Mouse (Mus musculus) neural tube, embryonic 10.5 days (tissue): ENCODE results near the gene March10.
A peak's percentile ranks its signal among the peaks of the same experiment; 100 is the strongest.

ENCODE experiments used
- DNase-seq: peaks from one replicate; pipeline ENCODE4 v3.0.0-alpha.2; 2017; ENCODE audit warnings: low spot score; ENCODE audit errors: extremely low spot score

The March10 gene

DNA sequence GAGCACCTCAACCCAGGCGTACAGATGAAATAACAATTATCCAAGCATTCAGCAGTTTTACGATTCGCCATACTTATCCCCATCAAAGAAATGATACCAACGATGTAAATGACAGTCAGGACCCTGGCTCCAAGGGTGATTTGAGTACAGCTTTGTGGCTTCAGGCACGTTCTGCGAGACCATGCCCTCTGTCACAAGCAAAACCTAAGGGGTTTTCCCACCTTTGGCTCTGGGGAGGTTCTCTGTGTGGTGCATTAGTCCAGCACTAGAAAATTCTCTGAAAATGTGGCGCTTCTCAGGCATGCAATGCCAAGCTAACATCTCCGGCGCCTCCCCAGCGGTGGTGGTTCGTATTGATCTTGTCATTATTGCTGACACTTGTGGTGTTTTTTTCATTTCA lies 47.1 kb downstream of the March10 start:
- DNase-seq: no peak

GRCm38 (mm10) chr11:105407846-105408441 lies 48.6 kb downstream of the March10 start:
- no peak for DNase-seq

GRCm38 (mm10) chr11:105402355-105402754 lies 54.2 kb downstream of the March10 start:
- no peak for DNase-seq

GRCm38 (mm10) chr11:105390290-105390689 lies 66.2 kb downstream of the March10 start:
- no peak for DNase-seq

DNA sequence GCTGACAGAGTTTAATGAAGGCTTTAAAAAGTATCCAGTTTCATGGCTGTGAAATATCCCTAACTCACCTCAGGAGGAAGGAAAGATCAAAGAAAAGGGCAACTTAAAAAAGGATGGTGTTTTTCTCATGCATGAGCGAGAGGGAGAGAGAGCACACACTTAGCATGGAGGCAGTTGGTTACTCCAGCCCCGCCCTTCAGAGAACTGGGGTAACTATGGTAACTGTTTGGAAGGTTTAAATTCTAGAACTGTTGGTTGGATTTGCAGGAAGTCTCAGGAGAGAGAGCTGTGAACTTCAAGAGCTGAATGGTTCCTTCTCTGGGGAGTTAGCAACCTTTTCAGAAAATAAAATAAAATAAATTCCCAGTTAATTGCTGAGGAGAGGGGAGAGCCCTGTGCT lies 67.9 kb downstream of the March10 start:
- DNase-seq: no peak

- DNase-seq: no peak
Measured at GRCm38 (mm10) chr11:105385266-105385665, 71.3 kb downstream of the March10 start.

- DNase-seq: no peak
Measured at GRCm38 (mm10) chr11:105375821-105376235, 80.7 kb downstream of the March10 start.

GRCm38 (mm10) chr11:105374526-105375175 lies 81.9 kb downstream of the March10 start:
- no peak for DNase-seq

DNA sequence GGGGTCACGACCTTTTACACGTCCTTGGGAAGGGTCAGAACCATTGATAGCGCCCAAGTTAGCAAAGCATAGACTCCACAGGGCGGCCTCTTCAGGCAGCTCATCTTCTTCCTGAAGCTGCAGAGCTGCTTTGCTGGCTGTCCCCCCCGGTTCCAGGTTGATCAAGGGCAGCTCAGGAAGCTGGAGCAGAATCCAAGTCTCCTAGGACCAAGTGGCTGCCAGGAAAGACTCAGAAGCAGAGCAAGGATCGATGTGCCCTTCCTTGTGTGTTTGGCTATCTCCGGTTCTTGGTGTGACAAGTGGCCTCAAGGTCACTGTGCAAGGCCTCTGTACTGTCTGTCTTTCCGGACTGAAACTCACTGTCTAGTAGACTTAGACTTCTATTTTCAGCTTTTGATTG lies 82.7 kb downstream of the March10 start:
- no peak for DNase-seq

- no peak for DNase-seq
Measured at GRCm38 (mm10) chr11:105371818-105372217, 84.7 kb downstream of the March10 start.

GRCm38 (mm10) chr11:105369526-105370386 lies 86.8 kb downstream of the March10 start:
- DNase-seq: no peak

DNA sequence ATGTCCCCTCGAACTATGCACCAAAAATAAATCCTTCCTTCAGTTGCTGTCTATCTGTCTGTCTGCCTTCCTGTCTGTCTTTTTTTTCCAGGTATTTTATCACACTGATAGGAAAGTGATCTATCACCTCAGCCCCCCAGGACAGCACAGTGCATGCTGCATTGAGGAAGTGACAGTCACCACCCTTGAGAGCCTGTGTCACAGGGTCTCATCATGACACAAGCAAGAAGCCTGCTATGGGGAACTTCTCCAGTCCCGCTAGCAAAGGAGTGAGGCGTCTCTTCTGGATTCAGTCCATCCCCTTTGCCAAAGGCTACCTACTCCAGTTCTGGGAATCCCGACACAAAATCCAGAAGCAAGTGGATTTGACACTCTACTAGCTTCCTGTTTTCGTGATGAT lies 87.7 kb downstream of the March10 start:
- DNase-seq: no peak

DNA sequence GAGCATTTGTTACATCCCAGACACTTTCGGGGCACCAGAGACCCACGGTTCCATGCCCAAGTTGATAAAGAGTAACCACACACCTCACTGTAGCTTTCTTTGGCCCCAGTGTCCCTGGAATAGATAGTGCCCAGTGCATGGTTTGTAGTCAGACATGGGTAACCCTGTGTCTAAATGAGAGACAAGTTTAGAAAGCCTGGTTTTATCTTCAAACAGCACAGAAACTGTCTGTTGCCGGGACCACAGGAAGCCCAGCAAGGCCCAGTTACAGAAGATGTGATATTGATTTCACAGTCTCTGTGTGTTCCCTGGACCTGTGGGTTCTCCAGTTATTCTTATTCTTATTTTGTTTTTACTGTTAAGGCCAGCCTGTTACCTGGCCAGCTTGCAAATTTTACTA lies 89.4 kb downstream of the March10 start:
- no peak for DNase-seq

- no peak for DNase-seq
Measured at GRCm38 (mm10) chr11:105366051-105366450, 90.5 kb downstream of the March10 start.

- DNase-seq: no peak
Measured at GRCm38 (mm10) chr11:105365611-105366010, 90.9 kb downstream of the March10 start.

DNA sequence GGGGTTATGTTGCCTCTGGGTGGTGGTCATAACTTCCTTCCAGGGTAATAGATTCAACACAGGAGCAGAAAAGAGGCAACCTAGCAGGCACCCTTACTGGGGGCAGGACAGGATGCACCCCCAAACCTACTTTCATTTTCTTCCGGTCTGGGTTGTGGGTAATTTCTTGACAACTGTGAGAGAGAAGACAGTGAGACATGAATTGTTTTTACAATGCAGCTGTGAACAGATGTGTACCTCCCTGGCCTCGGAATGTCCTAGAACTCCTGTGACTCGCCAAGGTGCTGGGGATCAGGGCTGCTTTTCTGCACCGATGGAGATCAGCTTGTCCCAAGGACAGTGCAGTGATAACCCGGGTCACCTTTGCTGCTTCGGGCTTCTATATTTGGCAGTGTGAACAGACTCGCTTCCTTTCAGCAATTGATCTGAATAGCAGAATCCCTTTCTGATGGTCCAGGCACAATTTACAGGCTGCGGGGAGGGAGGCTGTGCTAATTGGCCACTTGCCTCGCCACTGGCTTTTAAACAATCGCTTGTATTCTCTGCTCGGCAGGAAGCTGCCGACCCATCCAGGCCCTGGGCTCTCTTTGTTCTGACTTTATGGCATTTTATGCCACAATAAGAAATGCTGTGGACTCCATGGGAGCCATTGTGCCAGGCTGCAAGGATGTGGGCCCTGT lies 92.0 kb downstream of the March10 start:
- no peak for DNase-seq

DNA sequence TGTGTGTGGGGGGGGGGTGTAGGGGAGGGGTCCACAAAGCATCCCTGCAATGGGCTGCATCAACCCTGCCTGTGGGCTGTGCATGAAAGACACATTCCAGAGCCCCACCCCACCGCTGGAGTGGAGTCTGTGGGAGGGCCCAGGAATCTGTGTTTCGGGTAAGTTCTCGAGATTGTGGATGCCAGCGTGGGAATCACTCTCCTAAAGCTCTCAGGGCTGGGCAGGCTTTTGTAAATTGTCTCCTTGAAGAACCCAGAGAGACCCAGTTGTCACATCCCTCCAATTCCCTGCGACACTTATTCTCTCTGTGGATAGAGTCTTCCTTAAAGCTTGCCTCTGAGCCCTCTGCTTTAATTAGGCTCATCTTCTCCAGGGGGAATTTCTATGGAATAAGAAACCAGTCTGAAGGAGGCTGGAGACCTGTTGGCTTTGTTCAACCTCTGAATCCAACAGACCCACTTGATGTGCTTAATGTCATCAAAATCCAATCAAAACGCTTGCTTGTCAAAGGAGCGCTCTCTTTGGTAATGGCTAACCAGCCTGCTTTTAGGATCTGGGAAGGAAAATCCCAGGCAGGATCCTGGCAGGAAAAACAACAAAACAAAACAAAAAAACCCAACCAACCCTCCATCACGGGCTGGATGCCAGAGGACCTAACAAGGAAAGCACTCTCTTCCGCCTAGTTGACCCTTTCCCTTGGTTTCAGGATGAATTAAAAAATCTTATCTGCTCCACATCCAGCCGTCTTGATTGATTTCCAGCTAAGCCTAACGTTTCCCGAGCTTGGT lies 92.7 kb downstream of the March10 start:
- no peak for DNase-seq

- DNase-seq: peak; percentile 85
Measured at GRCm38 (mm10) chr11:105362946-105363597, 93.5 kb downstream of the March10 start.

- no peak for DNase-seq
Measured at GRCm38 (mm10) chr11:105362041-105362765, 94.3 kb downstream of the March10 start.

DNA sequence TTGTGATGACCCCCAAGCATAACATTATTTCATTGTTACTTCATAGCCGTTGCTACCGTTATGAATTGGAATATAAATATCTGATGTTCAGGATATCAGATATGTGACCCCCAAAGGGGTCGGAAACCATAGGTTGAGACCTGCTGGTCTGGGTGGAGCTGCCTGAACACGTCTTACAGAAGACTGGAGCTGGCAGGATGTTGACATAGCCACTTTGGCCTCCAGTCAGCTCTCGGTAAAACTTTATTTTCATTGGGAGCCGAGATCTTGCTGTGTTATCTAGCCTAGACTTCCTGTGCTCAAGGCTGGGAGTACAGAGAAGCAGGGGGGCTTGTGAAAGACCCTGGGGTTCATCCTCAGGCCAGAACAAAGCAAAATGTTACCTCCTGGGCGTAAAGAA lies 100.2 kb downstream of the March10 start:
- no peak for DNase-seq
